ENCODE assay signal across 17 mouse cellular contexts in the genomic region with DNA sequence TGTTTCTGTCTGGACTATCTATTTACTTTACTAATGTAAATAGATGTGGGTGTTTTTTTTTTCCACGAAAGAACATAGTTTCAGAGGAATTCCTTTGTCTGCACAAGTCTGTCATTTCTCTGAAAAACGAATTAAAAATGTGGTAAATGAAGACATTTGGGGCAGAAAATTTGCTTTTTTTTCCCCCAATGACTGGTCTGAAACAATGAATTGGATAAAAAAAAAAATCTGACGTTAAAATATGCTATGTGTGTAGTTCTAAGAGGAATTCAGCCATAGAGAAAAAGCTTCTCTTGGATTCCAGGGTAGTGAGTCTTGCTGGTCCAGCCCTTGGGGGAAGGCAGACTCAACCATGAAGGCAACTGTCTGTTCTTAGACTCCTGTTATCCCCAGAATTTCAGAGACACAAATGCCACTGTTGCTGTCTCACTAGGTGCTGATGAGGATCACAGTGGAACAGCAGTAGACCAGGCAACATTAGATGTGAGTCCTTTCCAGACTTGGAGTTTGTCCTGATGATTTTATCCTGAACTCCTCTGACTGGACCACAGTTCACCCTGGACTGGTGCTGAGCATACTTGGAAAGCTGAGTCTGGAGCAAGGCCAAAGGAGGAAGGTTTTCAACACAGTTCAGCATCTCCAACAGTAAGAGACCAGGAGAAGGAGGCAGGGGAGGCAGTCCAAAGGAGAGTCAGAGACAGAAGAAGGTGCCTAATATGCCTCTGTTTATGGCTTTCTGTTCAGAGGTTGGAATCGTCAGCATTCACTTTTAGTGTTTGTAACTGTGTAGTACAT.
"Had no signal": no experiment of that assay in that cellular context is flagged by ENCODE, and none has a peak within 500 bp of the region (broad histone marks: within the 10 kb centered on the region; RNA-seq: fewer than 3 reads in every experiment).

No protein-coding gene starts in this region.

- H3K36me3 ChIP-seq: liver, embryonic 13.5 days; liver, embryonic 15.5 days; lung, embryonic 15.5 days; midbrain, embryonic 13.5 days; midbrain, embryonic 15.5 days; neural tube, embryonic 12.5 days; stomach, embryonic 15.5 days had no signal

- H3K4me3 ChIP-seq: liver, embryonic 13.5 days; liver, embryonic 15.5 days; lung, embryonic 15.5 days; megakaryocyte, embryonic 14.5 days; midbrain, embryonic 13.5 days; midbrain, embryonic 15.5 days; neural tube, embryonic 12.5 days; stomach, embryonic 15.5 days had no signal

- H3K9ac ChIP-seq: liver, embryonic 13.5 days; liver, embryonic 15.5 days; liver, postnatal 0 days; lung, embryonic 15.5 days; midbrain, embryonic 13.5 days; midbrain, embryonic 15.5 days; neural tube, embryonic 12.5 days; stomach, embryonic 15.5 days had no signal

- H3K9me3 ChIP-seq: liver, embryonic 13.5 days; liver, embryonic 15.5 days; lung, embryonic 15.5 days; megakaryocyte, embryonic 14.5 days; midbrain, embryonic 13.5 days; midbrain, embryonic 15.5 days; neural tube, embryonic 12.5 days; stomach, embryonic 15.5 days had no signal

- H3K4me2 ChIP-seq: liver, embryonic 13.5 days; liver, embryonic 15.5 days; lung, embryonic 15.5 days; midbrain, embryonic 13.5 days; midbrain, embryonic 15.5 days; neural tube, embryonic 12.5 days; stomach, embryonic 15.5 days had no signal

- DNase-seq: liver, embryonic 13.5 days; liver, postnatal 0 days; lung, adult 2 months; lung, postnatal 10 days; lung, postnatal 36 days; right cerebral cortex, postnatal 14 days; thymus, adult 18-20 months; thymus, postnatal 14 days; thymus, postnatal 36 days had no signal

- ATAC-seq: liver, postnatal 0 days; midbrain, embryonic 13.5 days; midbrain, embryonic 15.5 days had no signal

- H3K27ac ChIP-seq: liver, embryonic 13.5 days; liver, embryonic 15.5 days; lung, embryonic 15.5 days; macrophage; midbrain, embryonic 13.5 days; midbrain, embryonic 15.5 days; neural tube, embryonic 12.5 days; stomach, embryonic 15.5 days had no signal

- H3K4me1 ChIP-seq: liver, embryonic 13.5 days; liver, embryonic 15.5 days; lung, embryonic 15.5 days; megakaryocyte, embryonic 14.5 days; midbrain, embryonic 13.5 days; midbrain, embryonic 15.5 days; neural tube, embryonic 12.5 days; stomach, embryonic 15.5 days had no signal

- H3K27me3 ChIP-seq: liver, embryonic 13.5 days; liver, embryonic 15.5 days; lung, embryonic 15.5 days; megakaryocyte, embryonic 14.5 days; midbrain, embryonic 13.5 days; midbrain, embryonic 15.5 days; neural tube, embryonic 12.5 days; stomach, embryonic 15.5 days had no signal
